Mouse (Mus musculus): ENCODE data around the gene Galns. TPM values are rescaled to one million over a fixed set of nuclear protein-coding genes. Genes with fewer than 3 reads are reported as not detected.

The Galns gene
- 3.6 TPM for polyA plus RNA-seq (2014; fragmentation: Illumina TruSeq; extraction: RNeasy Lipid Tissue Mini Kit (QIAGEN cat#74804); ENCODE audit: low read depth, low replicate concordance)

GRCm38 (mm10) chr8:122611295-122612133 is at the start of gene Galns, which contains the start of gene Trappc2l:
Gene Galns (minus strand): TSS chr8:122611463.
Gene Trappc2l (plus strand): TSS chr8:122611640.

DNA sequence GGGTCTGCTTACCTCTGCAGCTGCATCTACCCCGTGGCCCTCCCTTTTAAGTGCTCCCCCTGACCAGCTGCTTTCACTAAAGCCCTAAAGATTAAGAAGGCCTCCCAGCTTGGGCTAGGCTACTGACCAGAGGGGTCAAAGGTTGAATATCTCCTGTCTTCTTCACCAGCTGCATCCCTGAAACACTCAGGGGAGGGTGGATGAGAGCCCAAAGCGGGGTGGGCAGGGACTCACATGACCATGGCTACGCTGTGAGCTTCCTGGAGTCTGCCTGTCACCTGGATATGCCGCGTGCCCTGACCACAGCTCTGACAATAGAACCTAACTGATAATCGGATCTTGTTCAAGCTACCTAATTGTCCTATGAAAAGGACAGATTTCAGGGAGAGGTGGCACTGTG is 11.5 kb upstream of the Galns start, which contains the start of gene Pabpn1l:
Gene Pabpn1l (minus strand): TSS at position 13 of the 400 bp plus-strand sequence.

GRCm38 (mm10) chr8:122576648-122577022 is 34.6 kb downstream of the Galns start, which contains the start of gene Aprt:
Gene Aprt (minus strand): TSS chr8:122576909.

GRCm38 (mm10) chr8:122567361-122568108 is 43.7 kb downstream of the Galns start, which contains the start of gene Cdt1:
Gene Cdt1 (plus strand): TSS chr8:122568015.

DNA sequence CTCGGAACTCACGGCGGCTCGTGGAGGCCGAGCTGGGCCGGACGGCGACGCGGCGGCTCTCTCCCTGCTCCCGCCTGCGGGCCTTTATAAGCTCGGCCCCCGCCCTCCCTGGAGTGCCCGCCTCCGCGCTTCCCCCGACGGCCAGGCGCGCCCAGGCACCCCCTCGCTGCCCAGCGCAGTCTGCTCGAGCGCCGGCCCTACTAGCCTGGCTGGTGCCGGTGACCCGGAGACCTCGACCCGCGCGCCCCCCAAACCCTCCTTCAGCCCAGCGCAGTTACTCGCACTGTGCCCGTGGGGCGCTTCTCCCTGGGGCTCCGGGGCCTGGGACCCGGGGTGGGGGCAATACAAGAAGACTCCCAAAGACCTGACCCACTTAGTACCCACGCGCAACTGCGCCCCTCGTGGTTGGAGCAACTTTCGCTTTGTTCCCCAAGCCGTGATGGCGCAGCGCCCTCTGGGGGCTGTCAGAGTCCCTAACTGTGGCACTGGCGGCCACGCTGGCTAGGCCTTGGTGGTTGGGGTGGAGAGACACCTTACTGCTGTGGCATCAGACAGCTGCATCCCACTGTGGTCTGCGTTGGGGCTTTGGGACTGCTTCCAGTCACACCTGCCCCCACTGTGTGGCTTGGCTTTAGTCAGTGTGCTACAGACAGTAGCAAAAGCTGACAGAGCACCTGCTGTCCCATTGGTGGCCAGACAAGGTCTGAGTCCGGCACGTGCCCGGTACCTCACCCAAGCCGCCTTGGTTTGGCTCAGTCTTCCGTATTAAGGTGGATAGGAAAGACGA is 59.8 kb downstream of the Galns start, which contains the start of gene Piezo1:
Gene Piezo1 (minus strand): TSS at position 65 of the 787 bp plus-strand sequence.

Other genes starting within 250 kb of the Galns start
- gene Zc3h18, start 234.9 kb downstream of the Galns start, polyA plus RNA-seq (2014; fragmentation: Illumina TruSeq; extraction: RNeasy Lipid Tissue Mini Kit (QIAGEN cat#74804); ENCODE audit: low read depth, low replicate concordance) = 11.3 TPM
- not detected for gene Il17c, start 189.4 kb downstream of the Galns start, polyA plus RNA-seq (2014; fragmentation: Illumina TruSeq; extraction: RNeasy Lipid Tissue Mini Kit (QIAGEN cat#74804); ENCODE audit: low read depth, low replicate concordance)
- 0.69 TPM for gene Cyba, start 178.5 kb downstream of the Galns start, polyA plus RNA-seq (2014; fragmentation: Illumina TruSeq; extraction: RNeasy Lipid Tissue Mini Kit (QIAGEN cat#74804); ENCODE audit: low read depth, low replicate concordance)
- not detected for gene Mvd, start 168.0 kb downstream of the Galns start, polyA plus RNA-seq (2014; fragmentation: Illumina TruSeq; extraction: RNeasy Lipid Tissue Mini Kit (QIAGEN cat#74804); ENCODE audit: low read depth, low replicate concordance)
- not detected for gene Snai3, start 150.7 kb downstream of the Galns start, polyA plus RNA-seq (2014; fragmentation: Illumina TruSeq; extraction: RNeasy Lipid Tissue Mini Kit (QIAGEN cat#74804); ENCODE audit: low read depth, low replicate concordance)
- 7.4 TPM for gene Rnf166, start 135.4 kb downstream of the Galns start, polyA plus RNA-seq (2014; fragmentation: Illumina TruSeq; extraction: RNeasy Lipid Tissue Mini Kit (QIAGEN cat#74804); ENCODE audit: low read depth, low replicate concordance)
- not detected for gene Ctu2, start 135.3 kb downstream of the Galns start, polyA plus RNA-seq (2014; fragmentation: Illumina TruSeq; extraction: RNeasy Lipid Tissue Mini Kit (QIAGEN cat#74804); ENCODE audit: low read depth, low replicate concordance)
- 1.4 TPM for gene Piezo1, start 60.1 kb downstream of the Galns start, polyA plus RNA-seq (2014; fragmentation: Illumina TruSeq; extraction: RNeasy Lipid Tissue Mini Kit (QIAGEN cat#74804); ENCODE audit: low read depth, low replicate concordance)
- 0.61 TPM for gene Cdt1, start 43.4 kb downstream of the Galns start, polyA plus RNA-seq (2014; fragmentation: Illumina TruSeq; extraction: RNeasy Lipid Tissue Mini Kit (QIAGEN cat#74804); ENCODE audit: low read depth, low replicate concordance)
- gene Aprt, start 34.6 kb downstream of the Galns start, polyA plus RNA-seq (2014; fragmentation: Illumina TruSeq; extraction: RNeasy Lipid Tissue Mini Kit (QIAGEN cat#74804); ENCODE audit: low read depth, low replicate concordance) = not detected
- 5.3 TPM for gene Trappc2l, start 177 bp upstream of the Galns start, polyA plus RNA-seq (2014; fragmentation: Illumina TruSeq; extraction: RNeasy Lipid Tissue Mini Kit (QIAGEN cat#74804); ENCODE audit: low read depth, low replicate concordance)
- not detected for gene Pabpn1l, start 11.3 kb upstream of the Galns start, polyA plus RNA-seq (2014; fragmentation: Illumina TruSeq; extraction: RNeasy Lipid Tissue Mini Kit (QIAGEN cat#74804); ENCODE audit: low read depth, low replicate concordance)
- gene Cbfa2t3, start 87.6 kb upstream of the Galns start, polyA plus RNA-seq (2014; fragmentation: Illumina TruSeq; extraction: RNeasy Lipid Tissue Mini Kit (QIAGEN cat#74804); ENCODE audit: low read depth, low replicate concordance) = 1.1 TPM
- gene Acsf3, start 164.0 kb upstream of the Galns start, polyA plus RNA-seq (2014; fragmentation: Illumina TruSeq; extraction: RNeasy Lipid Tissue Mini Kit (QIAGEN cat#74804); ENCODE audit: low read depth, low replicate concordance) = 0.73 TPM
- gene Cdh15, start 236.5 kb upstream of the Galns start, polyA plus RNA-seq (2014; fragmentation: Illumina TruSeq; extraction: RNeasy Lipid Tissue Mini Kit (QIAGEN cat#74804); ENCODE audit: low read depth, low replicate concordance) = not detected

Measured in kidney, adult 10 weeks (tissue).